ENCODE assay signal across 7 mouse cellular contexts in the genomic region with DNA sequence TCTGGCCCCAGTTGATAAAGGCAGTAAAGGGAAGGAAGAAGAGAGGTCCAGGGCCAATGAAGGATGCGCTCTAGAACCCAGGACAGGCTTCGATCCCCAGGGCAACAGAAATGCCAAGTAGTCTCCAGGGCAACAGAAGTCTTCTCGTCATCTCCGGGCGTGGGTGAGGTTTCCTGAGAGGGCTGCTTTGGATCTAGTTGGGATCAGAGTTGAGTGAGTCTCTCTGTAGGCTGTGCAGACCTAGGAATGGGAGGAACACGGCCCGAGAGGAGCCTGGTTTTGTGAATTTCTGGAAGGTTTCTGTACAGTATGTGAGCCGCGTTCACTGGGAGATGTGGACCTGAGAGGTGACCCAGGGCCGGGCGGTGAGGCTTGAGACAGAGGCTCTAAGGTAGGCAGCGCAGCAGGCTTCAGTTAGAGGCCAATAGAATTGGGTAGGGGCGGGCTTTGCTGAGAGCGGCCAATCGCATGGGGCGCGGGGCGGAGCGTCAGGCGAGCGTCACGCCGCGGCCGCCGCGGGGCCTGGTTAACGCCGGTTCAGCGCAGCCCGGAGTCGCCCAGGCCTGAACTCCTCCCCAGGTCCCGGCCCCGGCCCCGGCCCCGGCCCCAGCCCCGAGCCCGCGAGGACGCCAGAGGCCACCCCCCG. TPM values are rescaled to one million over a fixed set of nuclear protein-coding genes. Genes with fewer than 3 reads are reported as not detected.
DNase-seq lines count a peak whose midpoint lies in the region; ATAC-seq lines count a peak whose summit lies in the region.

TSS of gene Tmem8b (plus strand) at position 190 of the 646 bp plus-strand sequence.
TSS of gene Fam221b (minus strand) at position 364 of the 646 bp plus-strand sequence.

- H3K36me3 ChIP-seq in embryonic facial prominence, embryonic 12.5 days, result 0 out of 2 replicates have a peak, but pooled peaks cover under 1% of the 10 kb centered on the region
- H3K36me3 ChIP-seq in limb, embryonic 13.5 days, result peaks cover 4% of the 10 kb centered on the region; the same call in 1 of the 2 replicates
- no peaks in the 10 kb centered on the region for H3K36me3 ChIP-seq in midbrain, embryonic 16.5 days (ENCODE audit: control insufficient read depth, insufficient read depth, low read length)

- H3K4me2 ChIP-seq in embryonic facial prominence, embryonic 12.5 days (replicated peaks), result peak within 1 kb of the TSS; percentile 91
- peak within 1 kb of the TSS; percentile 89 for H3K4me2 ChIP-seq in limb, embryonic 13.5 days (replicated peaks)
- peak within 1 kb of the TSS; percentile 95 for H3K4me2 ChIP-seq in midbrain, embryonic 16.5 days (ENCODE audit: low read length)

- peak within 1 kb of the TSS; percentile 68; the same call in 1 of the 2 replicates for H3K27ac ChIP-seq in embryonic facial prominence, embryonic 12.5 days
- H3K27ac ChIP-seq in limb, embryonic 13.5 days, result peak within 1 kb of the TSS; percentile 52; the same call in 1 of the 2 replicates
- H3K27ac ChIP-seq in midbrain, embryonic 16.5 days (ENCODE audit: low read length), result peak within 1 kb of the TSS; percentile 73

- ATAC-seq in embryonic facial prominence, embryonic 12.5 days (ENCODE audit: insufficient number of reproducible peaks, insufficient read depth, low FRiP score, low TSS enrichment), result peak; percentile 90
- peak; percentile 94 for ATAC-seq in limb, embryonic 13.5 days (ENCODE audit: low FRiP score, low read depth)
- ATAC-seq in midbrain, embryonic 16.5 days, result peak; percentile 94

- H3K27me3 ChIP-seq in embryonic facial prominence, embryonic 12.5 days, result peaks cover 18% of the 10 kb centered on the region
- peaks cover 33% of the 10 kb centered on the region for H3K27me3 ChIP-seq in limb, embryonic 13.5 days
- H3K27me3 ChIP-seq in midbrain, embryonic 16.5 days (ENCODE audit: control insufficient read depth, insufficient read depth, low read depth, low read length), result peaks cover 3% of the 10 kb centered on the region; the same call in 1 of the 2 replicates

- 2% methylated on average over 37 of the region's 41 CpGs for WGBS in embryonic facial prominence, embryonic 12.5 days
- WGBS in limb, embryonic 13.5 days, result 5% methylated on average over 18 of the region's 41 CpGs
- under 1% methylated on average over 31 of the region's 41 CpGs for WGBS in midbrain, embryonic 16.5 days

- peaks cover 16% of the 10 kb centered on the region for H3K4me1 ChIP-seq in embryonic facial prominence, embryonic 12.5 days
- peaks cover 42% of the 10 kb centered on the region for H3K4me1 ChIP-seq in limb, embryonic 13.5 days
- H3K4me1 ChIP-seq in midbrain, embryonic 16.5 days (ENCODE audit: control insufficient read depth, insufficient read depth, low read length), result peaks cover 39% of the 10 kb centered on the region

- H3K9ac ChIP-seq in embryonic facial prominence, embryonic 12.5 days, result peak within 1 kb of the TSS; percentile 81
- peak within 1 kb of the TSS; percentile 83 for H3K9ac ChIP-seq in limb, embryonic 13.5 days
- H3K9ac ChIP-seq in midbrain, embryonic 16.5 days (ENCODE audit: low read depth, low read length), result peak within 1 kb of the TSS; percentile 98

- H3K4me3 ChIP-seq in embryonic facial prominence, embryonic 12.5 days, result peak within 1 kb of the TSS; percentile 63
- peak within 1 kb of the TSS; percentile 66 for H3K4me3 ChIP-seq in limb, embryonic 13.5 days
- H3K4me3 ChIP-seq in midbrain, embryonic 16.5 days (ENCODE audit: low read depth, low read length), result peak within 1 kb of the TSS; percentile 92

- no peaks in the 10 kb centered on the region for H3K9me3 ChIP-seq in embryonic facial prominence, embryonic 12.5 days
- no peaks in the 10 kb centered on the region for H3K9me3 ChIP-seq in limb, embryonic 13.5 days
- H3K9me3 ChIP-seq in midbrain, embryonic 16.5 days (replicated peaks; ENCODE audit: control insufficient read depth, low read length, poor library complexity, severe bottlenecking), result no peaks in the 10 kb centered on the region

- peak; percentile 91 for DNase-seq in adrenal gland, postnatal 25 days
- peak; percentile 94 to 95 for DNase-seq in heart, adult 18-20 months
- peak; percentile 91 to 92 for DNase-seq in kidney, adult 8-10 months
- peak; percentile 89 to 93 for DNase-seq in spleen, postnatal 10 days (ENCODE audit: low spot score in 2 of 2)

RNA-seq across cellular contexts. Expression of gene Tmem8b, which starts in this region (rescaled TPM):
- 4.3 and 7.4 TPM in 2 replicates for total RNA-seq in adrenal gland, postnatal 25 days (2021)
- 7.7 and 8.4 TPM in 2 replicates for polyA plus RNA-seq in embryonic facial prominence, embryonic 12.5 days (2016; fragmentation: Nextera tagmentation; extraction: Ambion mirVana)
- 10 to 100 TPM; 20.0 to 21.0 TPM for total RNA-seq in heart, adult 18-20 months (2021)
- polyA plus RNA-seq in limb, embryonic 13.5 days (2015; fragmentation: Nextera tagmentation; extraction: Ambion mirVana), result 7.8 and 8.2 TPM in 2 replicates
- polyA plus RNA-seq in midbrain, embryonic 16.5 days (2015; fragmentation: Nextera tagmentation; extraction: Ambion mirVana), result 14.9 and 15.8 TPM in 2 replicates

RNA-seq across cellular contexts. Expression of gene Fam221b, which starts in this region (rescaled TPM):
- total RNA-seq in adrenal gland, postnatal 25 days (2021), result 0.21 TPM in 1 of 2 replicates, not detected in the other
- 2.4 and 2.6 TPM in 2 replicates for polyA plus RNA-seq in embryonic facial prominence, embryonic 12.5 days (2016; fragmentation: Nextera tagmentation; extraction: Ambion mirVana)
- under 1 TPM; 0.15 to 0.28 TPM for total RNA-seq in heart, adult 18-20 months (2021)
- polyA plus RNA-seq in limb, embryonic 13.5 days (2015; fragmentation: Nextera tagmentation; extraction: Ambion mirVana), result 2.5 and 2.6 TPM in 2 replicates
- 0.97 and 1.1 TPM in 2 replicates for polyA plus RNA-seq in midbrain, embryonic 16.5 days (2015; fragmentation: Nextera tagmentation; extraction: Ambion mirVana)

Comparison
In these comparisons a context has a peak if more than half of its experiments do, and no peak if none do; other contexts are left out.
1. Peak in every context shown above with its lines: DNase-seq, ATAC-seq, H3K4me3 ChIP-seq and H3K27ac ChIP-seq.